Mouse (Mus musculus) liver, postnatal 0 days (tissue): ENCODE results near the gene Cnot4.

Source experiments
- CTCF ChIP-seq: sonication (generic); IDR thresholded peaks from 2 replicates; pipeline ENCODE4 v1.5.1; 2016; ENCODE audit warnings: antibody characterized with exemption, low read depth
- EP300 ChIP-seq: IDR thresholded peaks from 2 replicates; pipeline ENCODE4 v1.6.1; 2016; ENCODE audit warnings: antibody characterized with exemption, low read depth, mild to moderate bottlenecking

DNA sequence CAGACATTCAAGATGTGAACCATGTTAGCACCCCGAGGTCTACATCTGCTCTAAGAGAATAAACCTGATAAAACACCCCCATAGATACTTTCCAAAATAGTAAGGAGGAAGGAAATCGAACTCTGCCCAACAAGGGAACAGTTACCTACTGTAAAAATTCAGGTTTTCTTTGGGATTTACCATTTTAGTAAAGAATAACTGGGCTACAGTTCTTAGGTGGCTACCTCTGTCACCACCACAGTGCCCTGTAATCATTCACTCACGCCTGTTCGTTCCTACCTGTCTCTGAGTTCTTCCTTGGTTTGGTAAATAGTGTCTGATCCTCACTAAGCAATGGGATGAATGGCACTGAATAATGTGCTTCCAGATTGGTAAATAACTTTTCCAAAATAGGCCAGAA is 102.7 kb downstream of the Cnot4 start:
- TF ChIP-seq CTCF, result no peak
- TF ChIP-seq EP300, result no peak
